Mouse (Mus musculus): ENCODE results near the gene Lrrc56.

- TF ChIP-seq CTCF (IDR thresholded peaks at IDR 0.05; ENCODE audit: low read depth), result no peak
- no peak for TF ChIP-seq EP300 (IDR thresholded peaks at IDR 0.05; ENCODE audit: low read depth)
These were observed 46.9 kb upstream of the Lrrc56 start for GRCm38 (mm10) chr7:141147044-141147443.

All from heart, postnatal 0 days (tissue).